Mouse (Mus musculus) midbrain, embryonic 13.5 days (tissue): ENCODE results near the gene Mtg1. TPM values are rescaled to one million over a fixed set of nuclear protein-coding genes. Genes with fewer than 3 reads are reported as not detected.
"Not testable (repeated sequence)": the region's sequence is repeated elsewhere in the genome, so short reads cannot be mapped to it uniquely, and the experiment has no call there.

ENCODE experiments used
- ATAC-seq: fragments of 200-750 bp; cut with Nextera tagmentation; 2 replicates; pipeline ENCODE4 v1.8.0; 2017; ENCODE audit warnings: mild to moderate bottlenecking, moderate TSS enrichment, moderate library complexity
- H3K27ac ChIP-seq: fragments of 300-500 bp; sonication (generic); 2 replicates; pipeline ENCODE4 v1.5.1; 2015; ENCODE audit warnings: inconsistent platforms, mild to moderate bottlenecking, moderate library complexity
- H3K27me3 ChIP-seq: fragments of 300-500 bp; sonication (generic); 2 replicates; pipeline ENCODE4 v1.6.1; 2015; ENCODE audit warnings: mild to moderate bottlenecking, inconsistent platforms
- H3K36me3 ChIP-seq: fragments of 300-500 bp; sonication (generic); 2 replicates; pipeline ENCODE4 v1.6.1; 2015; ENCODE audit warnings: mild to moderate bottlenecking, inconsistent platforms
- H3K4me1 ChIP-seq: fragments of 300-500 bp; sonication (generic); replicated peaks from 2 replicates; pipeline ENCODE4 v1.6.1; 2015; ENCODE audit warnings: inconsistent platforms
- H3K4me2 ChIP-seq: fragments of 300-500 bp; sonication (generic); replicated peaks from 2 replicates; pipeline ENCODE4 v1.6.1; 2015; ENCODE audit warnings: moderate library complexity, mild to moderate bottlenecking, inconsistent platforms
- H3K4me3 ChIP-seq: fragments of 300-500 bp; sonication (generic); replicated peaks from 2 replicates; pipeline ENCODE4 v1.5.1; 2015; ENCODE audit warnings: mild to moderate bottlenecking, inconsistent platforms
- H3K9ac ChIP-seq: fragments of 300-500 bp; sonication (generic); replicated peaks from 2 replicates; pipeline ENCODE4 v1.6.1; 2015; ENCODE audit warnings: mild to moderate bottlenecking, inconsistent platforms
- H3K9me3 ChIP-seq: fragments of 300-500 bp; sonication (generic); 2 replicates; pipeline ENCODE4 v1.6.1; 2016; ENCODE audit warnings: mild to moderate bottlenecking, inconsistent platforms
- WGBS: fragments of 180-500 bp; shearing (Covaris S2); methylation state at CpG from one replicate; pipeline ENCODE4 v1.1.7; 2015; 5-methylcytosine and 5-hydroxymethylcytosine counted together
- polyA plus RNA-seq: library from polyadenylated mRNA; unstranded; fragments of >200 nt; fragmentation: Nextera tagmentation; extraction: Ambion mirVana; gene quantifications from 2 replicates; pipeline ENCODE4 v1.2.1, GENCODE M21; 2015

Gene Mtg1
- polyA plus RNA-seq, 1 experiment from 2014 or later = 32.8 TPM

GRCm38 (mm10) chr7:140134033-140134432, 3.3 kb upstream of the Mtg1 start:
- not testable (repeated sequence) for H3K27me3 ChIP-seq, H3K9ac ChIP-seq, H3K4me2 ChIP-seq, H3K36me3 ChIP-seq, H3K27ac ChIP-seq, H3K4me3 ChIP-seq, H3K4me1 ChIP-seq, ATAC-seq, H3K9me3 ChIP-seq
- 88% methylated on average over 7 of the region's 7 CpGs for WGBS

GRCm38 (mm10) chr7:140135106-140135770, 2.1 kb upstream of the Mtg1 start:
- ATAC-seq = no peak
- Histone ChIP-seq H3K9ac (no peak overlapping the region), H3K27me3 (no peaks in the 10 kb centered on the region), H3K9me3 (no peaks in the 10 kb centered on the region), H3K36me3 (no peaks in the 10 kb centered on the region; the same call in 1 of the 2 replicates), H3K4me2 (no peak overlapping the region), H3K27ac (no peak overlapping the region), H3K4me3 (no peak overlapping the region), H3K4me1 (peaks cover 10% of the 10 kb centered on the region)
- 87% methylated on average over 5 of the region's 5 CpGs for WGBS

GRCm38 (mm10) chr7:140138021-140138310, 602 bp downstream of the Mtg1 start:
- Histone ChIP-seq H3K36me3 (no peaks in the 10 kb centered on the region; the same call in 1 of the 2 replicates), H3K27ac (peak overlapping the region; percentile 71), H3K4me3 (peak overlapping the region; percentile 73), H3K9ac (peak overlapping the region; percentile 84), H3K4me1 (peaks cover 15% of the 10 kb centered on the region), H3K27me3 (no peaks in the 10 kb centered on the region), H3K9me3 (no peaks in the 10 kb centered on the region), H3K4me2 (peak overlapping the region; percentile 92)
- WGBS = 0% methylated on average over 8 of the region's 8 CpGs
- no peak for ATAC-seq

GRCm38 (mm10) chr7:140141350-140141749, 4.0 kb downstream of the Mtg1 start:
- no peaks in the 10 kb centered on the region; the same call in 1 of the 2 replicates for H3K36me3 ChIP-seq
- no peaks in the 10 kb centered on the region for H3K9me3 ChIP-seq
- H3K4me1 ChIP-seq = peaks cover 15% of the 10 kb centered on the region
- no peak overlapping the region for H3K9ac ChIP-seq
- no peak for ATAC-seq
- no peak overlapping the region for H3K27ac ChIP-seq
- H3K4me3 ChIP-seq = no peak overlapping the region
- H3K27me3 ChIP-seq = no peaks in the 10 kb centered on the region
- no peak overlapping the region for H3K4me2 ChIP-seq
- 5% methylated on average over 14 of the region's 14 CpGs for WGBS

GRCm38 (mm10) chr7:140144550-140144949, 7.2 kb downstream of the Mtg1 start:
- Histone ChIP-seq H3K4me3 (no peak overlapping the region), H3K27ac (no peak overlapping the region), H3K36me3 (peaks cover 9% of the 10 kb centered on the region), H3K9me3 (no peaks in the 10 kb centered on the region), H3K4me1 (0 out of 2 replicates have a peak, but pooled peaks cover 5% of the 10 kb centered on the region), H3K27me3 (no peaks in the 10 kb centered on the region), H3K4me2 (no peak overlapping the region), H3K9ac (no peak overlapping the region)
- 82% methylated on average over 4 of the region's 4 CpGs for WGBS
- no peak for ATAC-seq

GRCm38 (mm10) chr7:140153383-140153782, 16.0 kb downstream of the Mtg1 start:
- peak overlapping the region; percentile 46 for H3K4me3 ChIP-seq
- peaks cover 22% of the 10 kb centered on the region for H3K4me1 ChIP-seq
- no peak overlapping the region for H3K27ac ChIP-seq
- WGBS = 5% methylated on average over 28 of the region's 28 CpGs
- peaks cover 23% of the 10 kb centered on the region for H3K27me3 ChIP-seq
- H3K4me2 ChIP-seq = peak overlapping the region; percentile 54
- peak overlapping the region; percentile 61 for H3K9ac ChIP-seq
- ATAC-seq = peak; percentile 63
- peaks cover 7% of the 10 kb centered on the region; the same call in 1 of the 2 replicates for H3K36me3 ChIP-seq
- H3K9me3 ChIP-seq = no peaks in the 10 kb centered on the region

- Histone ChIP-seq H3K36me3 (peaks cover 7% of the 10 kb centered on the region; the same call in 1 of the 2 replicates), H3K9me3 (no peaks in the 10 kb centered on the region), H3K9ac (peak overlapping the region; percentile 61), H3K27ac (peak overlapping the region; percentile 76; the same call in 1 of the 2 replicates), H3K4me1 (peaks cover 22% of the 10 kb centered on the region), H3K27me3 (peaks cover 24% of the 10 kb centered on the region), H3K4me3 (peak overlapping the region; percentile 46), H3K4me2 (peak overlapping the region; percentile 54)
- WGBS = 17% methylated on average over 4 of the region's 4 CpGs
- peak; percentile 35 for ATAC-seq
Observed at GRCm38 (mm10) chr7:140153829-140154217, 16.5 kb downstream of the Mtg1 start.

- H3K4me2 ChIP-seq = peak within 1 kb of the TSS; percentile 54
- H3K9me3 ChIP-seq = no peaks in the 10 kb centered on the region
- 2% methylated on average over 28 of the region's 28 CpGs for WGBS
- H3K36me3 ChIP-seq = peaks cover 6% of the 10 kb centered on the region; the same call in 1 of the 2 replicates
- H3K9ac ChIP-seq = peak within 1 kb of the TSS; percentile 61
- peak within 1 kb of the TSS; percentile 46 for H3K4me3 ChIP-seq
- peak; percentile 82 for ATAC-seq
- peaks cover 28% of the 10 kb centered on the region for H3K27me3 ChIP-seq
- H3K4me1 ChIP-seq = peaks cover 22% of the 10 kb centered on the region
- H3K27ac ChIP-seq = peak within 1 kb of the TSS; percentile 76
Observed at GRCm38 (mm10) chr7:140154218-140154927, 17.0 kb downstream of the Mtg1 start, which contains the start of gene Sprn. TSS of gene Sprn (minus strand) at chr7:140154877.

GRCm38 (mm10) chr7:140160363-140160762, 23.0 kb downstream of the Mtg1 start:
- Histone ChIP-seq H3K9me3 (no peaks in the 10 kb centered on the region), H3K4me1 (no peaks in the 10 kb centered on the region), H3K9ac (no peak overlapping the region), H3K27me3 (0 out of 2 replicates have a peak, but pooled peaks cover 5% of the 10 kb centered on the region), H3K4me2 (no peak overlapping the region), H3K36me3 (no peaks in the 10 kb centered on the region), H3K4me3 (no peak overlapping the region), H3K27ac (no peak overlapping the region)
- WGBS = 86% methylated on average over 3 of the region's 3 CpGs
- ATAC-seq = no peak

GRCm38 (mm10) chr7:140164664-140165063, 27.3 kb downstream of the Mtg1 start, which contains the start of gene Olfr522:
TSS of gene Olfr522 (minus strand) at chr7:140164764.
- no peak for ATAC-seq

GRCm38 (mm10) chr7:140167950-140168349, 30.6 kb downstream of the Mtg1 start:
- Histone ChIP-seq H3K9ac (no peak overlapping the region), H3K27ac (no peak overlapping the region), H3K36me3 (no peaks in the 10 kb centered on the region), H3K9me3 (no peaks in the 10 kb centered on the region), H3K4me1 (no peaks in the 10 kb centered on the region), H3K4me3 (no peak overlapping the region), H3K27me3 (no peaks in the 10 kb centered on the region), H3K4me2 (no peak overlapping the region)
- WGBS = 76% methylated on average over 1 of the region's 1 CpGs
- ATAC-seq = no peak

More at GRCm38 (mm10) chr7:140164664-140165063, 27.3 kb downstream of the Mtg1 start, which contains the start of gene Olfr522:
- WGBS = 78% methylated on average over 7 of the region's 7 CpGs
- H3K36me3 ChIP-seq = no peaks in the 10 kb centered on the region
- no peak within 1 kb of the TSS for H3K27ac ChIP-seq
- H3K4me1 ChIP-seq = no peaks in the 10 kb centered on the region
- H3K4me2 ChIP-seq = no peak within 1 kb of the TSS
- no peak within 1 kb of the TSS for H3K9ac ChIP-seq
- H3K27me3 ChIP-seq = no peaks in the 10 kb centered on the region
- no peak within 1 kb of the TSS for H3K4me3 ChIP-seq
- no peaks in the 10 kb centered on the region for H3K9me3 ChIP-seq

GRCm38 (mm10) chr7:140169386-140169785, 32.0 kb downstream of the Mtg1 start:
- no peak overlapping the region for H3K9ac ChIP-seq
- no peak for ATAC-seq
- H3K27me3 ChIP-seq = no peaks in the 10 kb centered on the region
- H3K27ac ChIP-seq = no peak overlapping the region
- H3K36me3 ChIP-seq = no peaks in the 10 kb centered on the region
- no peaks in the 10 kb centered on the region for H3K4me1 ChIP-seq
- WGBS = 86% methylated on average over 4 of the region's 4 CpGs
- H3K4me2 ChIP-seq = no peak overlapping the region
- no peaks in the 10 kb centered on the region for H3K9me3 ChIP-seq
- no peak overlapping the region for H3K4me3 ChIP-seq
